Mouse (Mus musculus) stomach, adult 2 months (tissue): ENCODE measurements around the gene Edc4. TPM values are rescaled to one million over a fixed set of nuclear protein-coding genes. Genes with fewer than 3 reads are reported as not detected.

Experiments used
- polyA plus RNA-seq: library from polyadenylated mRNA; depleted of rRNA; stranded (reverse); fragments of >200 nt; gene quantifications from 2 replicates; pipeline ENCODE4 v1.2.3, GENCODE M21; 2012; rRNA removed

The Edc4 gene
- polyA plus RNA-seq = 29.6 and 40.6 TPM in 2 replicates

GRCm38 (mm10) chr8:105880754-105881520 lies at the start of gene Edc4:
Edc4 (plus strand) TSS chr8:105880881.

GRCm38 (mm10) chr8:105853178-105853577 lies 27.5 kb upstream of the Edc4 start, which contains the start of gene Cenpt:
Cenpt (minus strand) TSS chr8:105853278.

DNA sequence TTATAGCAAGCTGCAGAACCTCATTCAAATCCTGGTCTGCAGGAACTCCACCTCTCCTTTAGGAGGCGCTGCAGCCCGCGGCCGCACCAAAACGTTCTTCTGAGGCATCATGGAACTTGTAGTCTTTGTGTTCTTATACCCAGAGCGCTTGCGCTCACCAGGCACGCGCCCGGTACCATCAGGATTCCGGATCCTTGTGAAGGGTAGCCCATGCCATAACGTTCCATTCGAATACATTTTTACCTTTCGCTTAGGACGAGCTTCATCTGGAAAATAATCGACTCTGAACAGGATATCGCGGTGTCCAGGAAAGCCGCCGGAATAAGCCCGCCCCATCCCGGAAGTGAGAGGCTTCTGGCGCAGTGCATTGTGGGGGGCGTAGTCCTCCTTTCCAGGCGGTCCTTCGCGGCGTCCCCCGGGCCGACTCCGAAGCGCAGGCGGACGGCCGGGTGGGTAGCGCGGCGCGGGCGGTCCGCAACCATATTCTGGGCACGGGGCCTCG lies 25.9 kb upstream of the Edc4 start, which contains the start of gene Thap11:
Thap11 (plus strand) TSS at position 418 of the 502 bp plus-strand sequence.

DNA sequence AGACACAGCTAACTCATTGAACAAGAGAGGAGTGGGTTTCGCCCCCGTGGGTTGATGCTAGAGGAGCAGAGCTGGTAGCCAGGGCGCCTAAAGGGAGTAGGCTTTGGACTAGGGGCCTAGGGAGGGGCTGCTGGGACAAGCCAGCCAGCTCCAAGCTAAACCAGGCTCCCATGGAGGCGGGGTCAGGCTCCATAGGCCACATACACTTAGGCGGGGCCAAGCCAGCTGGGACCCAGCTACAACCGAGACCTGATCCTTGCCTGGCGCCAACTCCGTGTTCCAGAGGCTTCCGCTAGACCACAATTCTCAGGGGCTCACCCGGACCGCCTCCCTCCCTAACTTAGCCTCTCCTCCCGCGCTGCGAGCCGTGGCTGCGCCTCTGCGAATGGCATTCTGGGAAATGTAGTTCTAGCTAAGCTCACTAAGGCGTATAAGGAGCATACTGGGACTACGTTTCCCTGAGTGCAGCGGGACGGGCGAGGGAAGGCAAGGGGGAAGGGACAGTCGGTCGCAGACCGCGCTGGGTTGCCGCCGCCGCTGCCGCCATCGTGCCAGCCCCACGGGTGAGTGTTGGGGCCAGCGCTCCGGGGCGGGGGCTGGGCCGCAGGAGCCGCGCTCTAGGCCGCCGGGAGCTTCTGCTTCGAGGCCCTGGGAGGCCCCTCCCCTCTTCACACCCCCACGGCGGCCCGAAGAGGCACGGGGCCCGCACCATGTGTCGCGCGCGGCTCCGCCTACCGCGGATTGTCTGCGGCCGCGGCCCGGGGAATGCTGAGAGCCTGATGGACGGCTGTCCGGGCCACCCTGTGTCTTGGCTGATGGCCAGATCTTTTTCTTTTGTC lies 20.3 kb upstream of the Edc4 start, which contains the start of gene Nutf2:
Nutf2 (plus strand) TSS at position 438 of the 839 bp plus-strand sequence.

GRCm38 (mm10) chr8:105893339-105893738 lies 12.7 kb downstream of the Edc4 start, which contains the start of gene Nrn1l:
Nrn1l (plus strand) TSS chr8:105893567.

DNA sequence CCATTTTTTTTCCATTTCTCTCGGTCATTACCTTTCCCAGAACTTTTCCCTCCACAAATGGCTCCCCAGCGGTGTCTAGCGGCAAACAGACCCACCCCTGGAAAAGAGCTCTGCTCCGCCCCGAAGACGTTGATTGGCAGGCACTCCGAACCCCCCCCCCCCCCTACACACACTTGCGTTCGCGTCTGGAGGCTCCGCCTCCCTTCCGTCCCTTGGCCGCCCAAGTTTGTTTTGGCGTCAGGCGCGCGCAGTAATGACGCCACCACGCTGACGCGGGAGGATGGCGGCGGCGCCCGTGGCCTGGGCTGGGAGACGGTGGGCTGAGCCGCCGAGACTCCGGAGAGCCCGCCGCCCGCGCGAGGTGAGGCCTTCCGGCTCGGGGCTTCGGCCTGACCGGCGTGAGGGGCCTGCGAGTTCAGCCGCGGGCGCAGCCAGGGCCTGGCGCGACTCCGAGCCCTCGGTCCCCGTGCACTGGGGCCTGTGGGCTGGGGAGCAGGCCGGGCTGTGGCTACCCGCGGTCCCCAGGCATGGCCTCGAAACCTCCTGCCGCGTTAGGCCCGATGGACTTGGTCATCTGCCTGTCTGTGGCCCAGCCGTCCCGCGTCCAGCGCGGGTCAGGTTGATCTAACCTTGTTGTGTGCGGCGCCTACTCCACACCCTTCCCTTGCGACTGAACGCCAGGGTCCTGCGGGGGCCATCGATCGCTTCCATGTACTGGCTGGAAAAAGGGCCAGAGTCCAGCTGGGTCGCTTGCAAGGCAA lies 19.7 kb downstream of the Edc4 start, which contains the start of gene Pskh1:
Pskh1 (plus strand) TSS at position 262 of the 761 bp plus-strand sequence.

DNA sequence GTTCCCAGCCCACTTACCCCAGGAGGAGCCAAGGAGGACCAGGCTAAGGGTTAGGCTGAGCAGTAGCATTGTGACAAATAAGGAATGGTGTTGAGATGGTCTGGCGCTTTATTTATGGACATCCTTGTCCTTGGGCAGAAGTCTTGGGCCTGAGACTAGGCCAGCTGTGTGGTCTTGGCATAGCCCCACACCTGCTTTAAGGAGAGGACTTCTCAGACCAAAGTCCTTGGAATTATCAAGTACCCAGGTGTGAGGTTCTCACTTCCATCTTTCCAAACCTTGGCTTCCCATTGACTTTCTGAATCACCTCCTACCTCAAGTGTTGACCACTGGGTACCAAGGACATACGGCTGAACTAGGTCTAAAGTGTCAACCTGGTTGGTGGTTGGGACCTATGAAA lies 53.1 kb downstream of the Edc4 start, which contains the start of gene Ctrl:
Ctrl (minus strand) TSS at position 101 of the 400 bp plus-strand sequence.

GRCm38 (mm10) chr8:105938306-105938669 lies 57.6 kb downstream of the Edc4 start, which contains the start of gene Psmb10:
Psmb10 (minus strand) TSS chr8:105938444.

GRCm38 (mm10) chr8:105943321-105943739 lies 62.6 kb downstream of the Edc4 start, which contains the start of gene Lcat:
Lcat (minus strand) TSS chr8:105943382.

Other genes starting within 250 kb of the Edc4 start
- 3.0 and 5.4 TPM in 2 replicates for gene Ctcf, start 244.3 kb upstream of the Edc4 start, polyA plus RNA-seq
- 0.28 and 0.55 TPM in 2 replicates for gene Agrp, start 243.5 kb upstream of the Edc4 start, polyA plus RNA-seq
- 0.63 and 0.81 TPM in 2 replicates for gene Carmil2, start 194.6 kb upstream of the Edc4 start, polyA plus RNA-seq
- gene Acd, start 179.8 kb upstream of the Edc4 start, polyA plus RNA-seq = 26.4 and 27.8 TPM in 2 replicates
- 11.7 and 17.9 TPM in 2 replicates for gene Pard6a, start 179.7 kb upstream of the Edc4 start, polyA plus RNA-seq
- gene 4933405L10Rik, start 173.2 kb upstream of the Edc4 start, polyA plus RNA-seq = 0.09 TPM in 1 of 2 replicates, not detected in the other
- gene Enkd1, start 172.7 kb upstream of the Edc4 start, polyA plus RNA-seq = 5.2 and 5.7 TPM in 2 replicates
- gene Gfod2, start 122.2 kb upstream of the Edc4 start, polyA plus RNA-seq = 5.3 and 5.6 TPM in 2 replicates
- 10.5 and 10.6 TPM in 2 replicates for gene Ranbp10, start 53.5 kb upstream of the Edc4 start, polyA plus RNA-seq
- gene Tsnaxip1, start 53.1 kb upstream of the Edc4 start, polyA plus RNA-seq = not detected in 2 replicates
- gene Cenpt, start 27.6 kb upstream of the Edc4 start, polyA plus RNA-seq = 6.6 and 6.7 TPM in 2 replicates
- 26.9 and 36.7 TPM in 2 replicates for gene Thap11, start 25.7 kb upstream of the Edc4 start, polyA plus RNA-seq
- 2.5 and 9.7 TPM in 2 replicates for gene Nutf2, start 20.3 kb upstream of the Edc4 start, polyA plus RNA-seq
- gene Nrn1l, start 12.7 kb downstream of the Edc4 start, polyA plus RNA-seq = 1.5 and 2.0 TPM in 2 replicates
- gene Pskh1, start 19.6 kb downstream of the Edc4 start, polyA plus RNA-seq = 13.3 and 13.9 TPM in 2 replicates
- 0.86 and 1.3 TPM in 2 replicates for gene Ctrl, start 53.0 kb downstream of the Edc4 start, polyA plus RNA-seq
- 56.1 and 73.9 TPM in 2 replicates for gene Psmb10, start 57.6 kb downstream of the Edc4 start, polyA plus RNA-seq
- gene Lcat, start 62.5 kb downstream of the Edc4 start, polyA plus RNA-seq = 1.1 and 1.5 TPM in 2 replicates
- 11.7 and 12.5 TPM in 2 replicates for gene Slc12a4, start 85.2 kb downstream of the Edc4 start, polyA plus RNA-seq
- gene Dpep3, start 98.5 kb downstream of the Edc4 start, polyA plus RNA-seq = 0.08 TPM in 1 of 2 replicates, not detected in the other
- 1.2 and 2.2 TPM in 2 replicates for gene Dus2, start 110.5 kb downstream of the Edc4 start, polyA plus RNA-seq
- gene Dpep2nb, start 125.1 kb downstream of the Edc4 start, polyA plus RNA-seq = not detected in 2 replicates
- 3.3 and 4.3 TPM in 2 replicates for gene Ddx28, start 131.0 kb downstream of the Edc4 start, polyA plus RNA-seq
- 3.7 and 5.8 TPM in 2 replicates for gene Nfatc3, start 178.0 kb downstream of the Edc4 start, polyA plus RNA-seq